Mouse (Mus musculus) induced T-regulatory cell, adult 2 months (primary cell): Measurements from ENCODE around the gene Cryba4.

Experiments used
- DNase-seq: peaks from one replicate; pipeline ENCODE4 v3.0.0-alpha.2; 2012; ENCODE audit warnings: low read depth

The Cryba4 gene

DNA sequence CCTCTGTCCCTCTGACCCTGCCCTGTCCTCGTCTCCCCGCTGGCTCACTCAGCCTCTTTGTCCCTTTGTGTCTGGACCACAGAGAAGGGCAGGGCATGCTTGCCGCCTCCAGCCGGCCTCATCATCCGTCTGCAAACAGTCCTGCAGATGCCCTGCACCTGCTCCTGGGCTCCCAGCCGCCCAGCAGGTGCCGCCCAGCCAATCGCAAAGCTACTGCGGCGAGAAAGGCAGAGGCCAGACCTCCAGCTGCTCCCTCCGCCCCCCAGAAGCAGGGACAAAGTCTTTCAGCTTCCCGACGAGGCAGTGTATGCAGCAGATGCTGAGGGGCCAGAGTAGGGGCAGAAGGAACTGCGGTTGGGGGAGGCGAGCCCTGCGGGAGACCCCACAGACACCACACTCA lies 14.9 kb downstream of the Cryba4 start:
- DNase-seq, result no peak

DNA sequence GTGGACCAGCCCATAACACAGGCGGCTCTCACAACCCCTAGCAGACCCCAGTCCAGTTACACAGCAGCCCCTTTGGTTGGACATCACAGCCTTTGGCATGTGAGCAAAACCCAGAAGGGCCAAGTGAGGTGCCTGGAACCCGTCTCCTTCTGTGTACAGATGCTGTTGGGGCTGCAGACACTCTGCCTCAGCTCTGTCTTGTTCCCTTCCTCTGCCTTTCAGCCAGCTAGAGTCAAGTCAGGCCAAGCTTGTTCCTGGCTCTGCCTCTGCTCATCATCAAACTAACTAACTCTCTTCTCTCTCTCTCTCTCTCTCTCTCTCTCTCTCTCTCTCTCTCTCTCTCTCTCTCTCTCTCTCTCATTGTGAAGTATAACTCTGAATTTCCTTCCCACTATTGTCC lies 15.7 kb downstream of the Cryba4 start:
- DNase-seq, result no peak

DNA sequence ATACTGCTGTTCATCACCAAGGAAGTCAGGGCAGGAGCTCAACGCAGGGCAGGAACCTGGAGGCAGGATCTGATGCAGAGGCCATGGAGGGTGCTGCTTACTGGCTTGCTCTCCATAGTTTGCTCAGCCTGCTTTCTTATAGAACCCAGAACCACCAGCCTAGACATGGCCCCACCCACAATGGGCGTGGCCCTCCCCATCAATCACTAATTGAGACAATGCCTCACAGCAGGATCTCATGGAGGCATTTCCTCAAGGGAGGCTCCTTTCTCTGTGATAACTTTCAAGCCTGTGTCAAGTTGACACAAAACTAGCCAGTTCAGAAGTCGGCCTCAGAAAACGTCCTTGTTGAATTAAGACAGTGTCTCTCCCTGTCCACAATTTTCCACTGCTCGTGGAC lies 16.5 kb downstream of the Cryba4 start:
- DNase-seq, result no peak

DNA sequence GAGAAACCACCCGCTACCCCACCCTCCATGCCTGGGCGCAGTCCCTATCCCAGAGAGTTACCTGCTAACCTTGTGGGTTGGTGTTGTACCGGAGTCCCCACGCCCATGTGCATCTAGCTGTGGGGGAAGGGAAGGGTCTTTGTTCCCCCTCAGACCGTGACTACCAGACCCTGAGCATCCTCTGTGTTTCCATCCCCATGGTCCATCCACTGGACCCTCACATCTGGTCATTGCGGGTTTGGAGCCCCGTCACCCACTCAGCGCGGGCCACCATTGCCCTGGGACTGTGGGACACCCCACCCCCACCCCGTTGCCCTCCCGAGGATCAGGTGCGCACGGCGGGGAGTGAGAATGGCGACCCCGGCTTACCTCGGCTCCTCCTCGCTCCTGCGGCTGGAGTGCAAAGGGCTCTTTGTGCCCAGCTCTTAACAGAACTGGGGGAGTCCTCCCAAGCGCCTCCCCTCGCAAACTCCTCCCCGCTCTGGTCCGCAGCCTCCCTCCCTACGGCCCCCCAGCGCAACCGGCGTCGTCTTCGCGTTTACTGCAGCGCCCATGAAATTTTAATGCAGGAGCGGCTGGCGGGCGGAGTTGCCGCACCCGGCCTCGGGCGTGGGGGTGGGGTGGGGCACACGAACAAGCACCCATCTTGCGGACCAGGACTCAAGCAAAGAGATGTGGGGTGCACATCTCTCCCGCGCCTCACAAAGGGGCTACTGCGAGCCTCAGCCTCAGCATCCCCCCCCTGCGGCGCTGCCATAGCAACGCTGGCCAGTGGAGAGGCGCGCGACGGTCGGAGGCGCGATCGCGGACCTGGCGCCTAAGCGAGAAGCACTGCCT lies 23.9 kb downstream of the Cryba4 start:
- no peak for DNase-seq

DNA sequence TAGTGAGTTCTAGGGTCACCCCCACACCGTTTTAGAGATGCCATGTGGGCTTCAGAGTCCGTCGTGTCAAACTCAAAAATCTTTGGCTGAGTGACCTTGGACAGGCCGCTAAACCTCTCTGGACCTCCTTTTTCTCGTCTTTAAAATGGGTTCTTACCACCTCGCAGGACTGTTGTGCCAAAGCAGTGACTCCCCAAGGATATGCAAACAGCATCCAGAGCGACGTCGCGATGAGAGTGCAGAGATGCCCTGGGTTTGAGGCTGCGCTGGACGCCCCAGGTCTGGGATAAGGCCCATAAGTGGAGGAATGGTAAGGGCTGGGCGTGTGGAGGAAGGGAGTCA lies 24.4 kb downstream of the Cryba4 start:
- no peak for DNase-seq

DNA sequence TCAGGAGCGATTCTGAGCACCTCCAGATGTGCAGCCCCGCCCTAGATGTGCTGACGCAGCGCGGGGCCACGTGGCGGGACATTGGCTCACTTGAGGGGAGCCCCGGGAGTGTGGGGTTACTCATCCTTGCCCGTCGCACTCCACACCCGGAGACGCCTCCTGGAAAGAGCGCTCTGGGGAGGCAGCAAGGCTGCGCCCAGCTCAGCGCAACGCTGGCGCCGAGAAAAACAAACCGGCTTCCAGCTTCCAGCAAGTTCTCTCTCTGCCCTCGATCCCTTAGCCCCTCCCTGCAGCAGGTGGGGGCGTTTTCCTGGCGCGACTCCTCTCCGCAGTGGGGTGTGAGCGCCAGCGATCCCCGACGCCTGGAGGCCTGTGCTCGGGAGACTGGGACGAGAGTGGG lies 25.0 kb downstream of the Cryba4 start:
- DNase-seq, result peak; percentile 54

DNA sequence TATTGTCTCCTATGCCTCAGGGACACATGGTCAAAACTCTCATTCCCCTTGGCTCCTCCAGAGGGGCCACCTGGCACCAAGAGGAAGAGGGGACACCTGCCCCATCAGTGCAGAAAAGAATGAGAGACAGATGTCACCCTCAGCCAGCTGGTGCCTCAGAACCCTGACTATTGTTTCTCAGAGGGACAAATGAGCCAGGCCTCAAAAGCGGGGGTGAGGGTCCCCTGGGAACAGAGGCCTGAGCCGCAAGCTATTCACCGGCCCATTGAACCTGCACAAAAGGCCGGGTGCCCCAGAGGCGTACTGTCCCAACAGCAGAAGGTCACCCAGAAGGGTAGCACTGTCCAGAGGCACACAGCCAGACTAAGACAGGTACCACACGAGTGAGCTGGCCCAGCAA lies 26.7 kb downstream of the Cryba4 start:
- no peak for DNase-seq

DNA sequence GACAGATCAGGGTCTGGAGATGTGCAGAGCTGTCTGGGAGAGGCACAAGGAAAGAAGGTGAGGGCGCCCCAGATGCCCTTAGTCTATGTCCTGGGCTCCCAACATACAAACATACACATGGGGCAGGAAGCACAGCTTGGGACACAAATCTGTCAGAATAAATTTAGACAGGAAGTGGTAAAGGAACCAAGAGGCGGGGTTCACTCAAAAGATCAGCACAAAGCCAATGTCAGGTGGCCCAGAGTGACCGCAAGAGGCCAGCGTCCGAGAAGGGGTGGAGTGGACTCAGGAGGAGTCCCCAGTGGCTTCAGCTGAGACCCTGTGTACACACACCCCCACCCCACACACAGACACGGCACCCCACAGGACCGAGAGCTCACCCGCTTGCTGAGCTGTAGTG lies 32.1 kb downstream of the Cryba4 start:
- DNase-seq, result peak; percentile 70

DNA sequence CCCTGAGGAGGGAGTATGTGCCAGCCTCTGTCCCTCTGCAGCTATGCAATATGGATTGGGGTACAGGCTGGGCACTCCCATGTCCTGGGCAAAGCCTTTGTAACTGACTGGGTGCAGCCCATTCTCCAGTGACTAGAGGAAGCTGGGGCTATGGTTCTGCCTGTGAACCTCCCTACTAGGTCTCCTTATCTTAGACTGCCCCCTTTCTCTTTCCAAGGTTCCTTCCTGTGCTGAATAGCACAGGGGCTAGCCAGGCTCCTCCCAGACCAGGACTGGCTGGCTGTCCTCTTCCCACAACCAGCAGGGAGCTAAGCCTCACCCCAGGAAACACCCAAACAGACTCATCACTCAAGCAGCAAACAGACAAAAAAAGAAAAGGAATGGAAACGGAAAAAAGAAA lies 32.9 kb downstream of the Cryba4 start:
- DNase-seq, result no peak

DNA sequence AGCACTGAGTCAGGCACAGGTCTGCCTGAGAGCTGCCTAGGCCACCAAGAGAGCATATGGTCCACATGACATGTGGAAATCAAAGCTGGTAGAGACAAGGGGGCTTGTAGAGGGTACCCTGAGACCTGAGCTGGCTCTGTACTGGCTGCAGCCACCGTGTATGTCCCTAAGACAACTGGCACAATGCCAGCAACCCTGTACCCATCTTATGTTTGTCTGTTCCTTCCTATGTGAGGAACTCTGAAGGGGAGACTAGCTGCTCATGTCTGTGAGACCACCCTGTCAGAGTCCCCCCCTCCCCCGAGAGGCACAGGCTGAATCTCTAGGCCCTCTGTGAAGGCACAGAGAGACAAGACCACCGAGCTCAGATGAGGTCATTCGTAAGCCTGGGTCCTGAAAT lies 33.6 kb downstream of the Cryba4 start:
- DNase-seq, result no peak

DNA sequence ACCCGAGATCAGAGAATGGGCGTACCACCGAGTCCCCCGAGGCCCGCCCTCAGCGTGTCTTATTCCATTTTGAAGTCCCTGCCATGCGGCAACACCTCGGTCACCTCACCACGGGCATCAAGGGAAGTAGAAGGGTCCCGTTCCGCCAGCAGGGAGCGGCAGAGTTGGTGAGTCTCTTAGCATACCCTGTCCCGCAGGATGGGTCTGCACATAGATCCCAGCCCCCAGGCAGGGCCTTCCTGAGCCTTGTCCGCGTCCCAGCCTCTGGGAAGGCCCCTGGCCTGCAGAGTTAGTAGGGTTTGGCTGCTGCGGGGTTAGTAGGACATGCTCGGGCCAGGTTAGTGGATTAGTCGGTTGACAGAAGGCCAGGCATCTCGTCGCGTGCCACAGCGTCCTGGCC lies 35.3 kb downstream of the Cryba4 start:
- no peak for DNase-seq

DNA sequence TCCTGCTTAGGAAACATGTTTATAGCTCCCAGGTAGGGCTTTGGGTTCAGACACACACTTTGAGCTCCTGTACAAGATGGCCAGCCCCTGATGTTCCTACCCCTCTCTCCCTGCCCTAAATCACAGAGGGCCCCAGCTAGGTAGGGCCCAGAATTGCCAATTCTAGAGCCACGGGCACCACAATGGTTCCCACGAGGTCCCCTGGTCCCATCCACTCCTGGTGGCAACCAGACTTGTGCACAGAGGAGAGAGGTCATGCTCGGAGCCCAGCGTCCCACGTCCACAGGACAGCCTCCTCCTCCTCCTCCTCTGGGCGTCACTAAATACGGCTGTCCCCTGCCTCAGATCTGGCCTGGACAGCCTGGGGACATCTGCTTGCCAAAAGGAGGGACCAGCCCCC lies 36.0 kb downstream of the Cryba4 start:
- no peak for DNase-seq

DNA sequence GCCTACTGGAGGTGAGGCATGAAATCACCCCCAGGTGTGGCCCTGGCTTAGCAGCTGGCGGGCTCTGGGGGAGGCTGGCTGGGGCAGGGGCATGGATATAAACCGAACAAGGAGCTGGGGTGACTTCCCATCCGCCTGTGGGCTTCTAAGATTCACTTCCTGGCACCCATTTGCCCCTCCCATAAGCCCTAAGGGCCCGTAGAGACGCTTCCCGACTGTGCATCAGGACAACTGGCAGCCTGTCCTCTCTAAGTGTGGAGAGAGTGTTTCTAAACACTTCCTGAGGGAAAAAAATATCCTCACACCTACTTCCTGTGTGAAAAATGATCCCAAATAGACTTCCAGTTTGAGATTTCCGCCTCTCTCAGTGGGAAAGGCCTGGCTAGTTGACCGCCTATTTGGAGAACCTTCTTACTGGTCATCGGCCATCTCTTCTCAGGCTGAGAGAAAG lies 36.5 kb downstream of the Cryba4 start:
- no peak for DNase-seq

DNA sequence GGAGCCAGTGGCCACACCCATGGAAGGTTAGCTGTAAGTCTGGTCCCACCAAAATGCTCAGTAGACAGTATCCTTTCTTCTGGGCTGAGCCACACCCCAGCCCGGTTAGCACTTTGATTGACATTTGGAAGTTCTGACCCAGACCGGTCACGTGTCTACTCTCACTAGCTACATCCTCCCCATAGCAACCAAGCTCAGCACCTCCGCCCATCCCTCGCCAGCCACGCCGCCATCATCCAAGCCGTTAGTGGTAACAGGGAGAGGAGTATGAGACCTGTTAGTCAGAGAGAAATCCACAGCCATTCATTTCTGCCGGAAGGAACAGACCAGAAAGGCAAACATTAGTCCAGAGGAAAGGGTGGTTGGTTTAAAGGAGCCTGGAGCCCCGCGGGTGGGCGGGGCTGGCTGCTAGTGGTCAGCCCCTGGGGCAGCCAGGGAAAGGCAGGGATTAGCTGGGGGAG lies 37.0 kb downstream of the Cryba4 start:
- DNase-seq, result no peak

DNA sequence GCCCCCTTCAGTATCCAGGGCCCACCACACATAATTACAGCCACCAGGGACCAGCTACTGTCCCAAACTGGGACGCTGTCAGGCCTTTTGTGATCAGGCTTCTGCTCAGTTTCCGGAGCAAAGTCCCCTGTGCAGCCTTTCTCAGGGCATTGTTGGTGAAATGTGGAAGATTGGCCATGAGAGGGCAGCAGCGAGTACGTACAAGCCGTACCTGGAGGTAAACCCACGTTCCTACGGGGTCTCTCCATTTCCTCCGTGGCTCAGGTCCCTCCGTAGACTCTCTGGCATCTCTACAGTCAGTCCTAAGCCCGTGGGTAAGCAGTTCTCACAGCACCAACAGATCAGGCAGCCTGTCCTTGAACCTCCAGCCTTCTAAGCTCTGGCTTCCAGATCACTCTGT lies 37.9 kb downstream of the Cryba4 start:
- DNase-seq, result peak; percentile 82

DNA sequence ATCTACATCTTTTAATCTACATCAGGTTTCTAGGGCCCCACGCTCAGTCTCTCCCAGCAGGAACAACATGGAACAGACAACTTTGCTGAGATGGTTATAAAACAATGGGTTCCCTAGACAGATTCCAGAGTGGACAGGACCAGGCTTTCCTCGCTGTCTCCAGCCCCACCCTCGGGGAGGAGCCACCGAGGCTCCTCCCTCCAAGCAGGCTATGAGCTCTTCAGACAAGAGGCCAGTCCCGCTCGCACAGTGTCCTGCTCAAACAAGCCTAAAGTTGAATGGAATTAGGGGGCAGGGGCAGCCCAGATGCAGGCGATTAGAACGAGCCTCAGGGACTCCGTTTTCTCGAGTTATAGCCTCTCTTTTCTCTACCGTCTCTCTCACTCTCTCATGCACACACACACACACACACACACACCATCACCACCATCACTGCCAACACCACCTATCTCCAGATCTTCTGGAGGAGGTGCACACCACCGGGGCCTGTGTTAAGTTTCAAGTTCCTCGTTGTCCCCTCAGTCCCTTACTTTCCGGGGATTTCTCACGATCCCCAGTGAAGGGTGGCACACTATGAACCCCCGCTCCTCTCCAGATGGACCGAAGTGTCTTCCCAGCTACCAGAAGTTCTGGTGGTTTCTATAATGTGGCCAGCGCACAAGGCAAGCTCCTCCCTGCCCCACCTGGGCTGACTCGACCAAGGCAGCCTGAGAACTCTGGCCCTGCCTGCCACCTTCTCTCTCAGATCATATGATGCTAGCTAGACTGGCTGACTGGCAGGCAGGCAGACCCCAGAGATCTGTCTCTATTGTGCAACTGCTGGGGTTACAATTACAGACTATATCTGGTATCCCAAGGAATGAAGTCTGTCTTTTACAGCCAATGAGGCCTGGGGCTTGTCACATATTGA lies 38.7 kb downstream of the Cryba4 start:
- no peak for DNase-seq

DNA sequence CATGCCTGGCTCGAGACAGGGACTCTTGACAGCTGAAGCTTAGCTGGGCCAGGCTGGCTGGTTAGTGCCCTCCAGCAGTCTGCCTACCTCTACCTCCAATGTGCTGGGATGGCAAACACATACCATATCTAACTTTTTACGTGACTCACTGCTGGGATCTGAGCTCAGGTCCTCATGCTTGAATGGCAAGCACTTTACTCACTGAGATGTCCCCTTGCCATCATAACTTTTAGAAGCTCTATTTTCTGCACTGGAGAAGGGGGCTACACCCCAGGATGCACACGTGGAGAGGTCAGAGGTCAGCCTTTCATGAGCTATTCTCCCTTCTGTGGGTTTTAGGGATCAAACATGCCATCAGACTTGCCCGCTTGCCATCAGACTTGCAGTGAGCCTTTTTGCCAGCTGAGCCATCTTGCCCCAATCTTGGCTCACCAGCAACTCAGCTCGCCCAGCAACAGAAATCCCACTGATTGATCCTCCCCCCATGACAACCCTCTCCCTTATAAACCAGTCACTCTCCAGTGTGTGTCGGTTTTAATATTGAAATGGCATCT lies 39.5 kb downstream of the Cryba4 start:
- DNase-seq, result peak; percentile 2

DNA sequence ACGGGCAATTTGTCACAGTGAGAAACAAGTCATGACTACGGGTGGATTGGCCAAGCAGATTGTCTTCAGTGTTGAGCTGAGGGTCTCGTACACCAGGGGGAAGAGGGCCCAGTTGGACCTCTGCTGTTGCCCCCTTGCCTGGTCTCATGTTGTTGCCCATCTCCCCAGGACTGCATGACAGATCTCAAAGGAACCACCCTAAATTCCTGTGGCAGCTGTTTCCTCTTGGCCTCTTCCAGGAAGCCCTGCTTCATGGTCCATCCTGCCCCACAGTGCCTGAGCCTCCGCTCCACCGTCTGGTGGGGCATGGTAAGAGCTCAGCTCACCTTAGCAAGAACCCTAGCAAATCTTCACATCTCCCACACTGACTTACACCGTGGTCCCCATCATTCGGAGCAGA lies 40.4 kb downstream of the Cryba4 start:
- DNase-seq, result peak; percentile 5

DNA sequence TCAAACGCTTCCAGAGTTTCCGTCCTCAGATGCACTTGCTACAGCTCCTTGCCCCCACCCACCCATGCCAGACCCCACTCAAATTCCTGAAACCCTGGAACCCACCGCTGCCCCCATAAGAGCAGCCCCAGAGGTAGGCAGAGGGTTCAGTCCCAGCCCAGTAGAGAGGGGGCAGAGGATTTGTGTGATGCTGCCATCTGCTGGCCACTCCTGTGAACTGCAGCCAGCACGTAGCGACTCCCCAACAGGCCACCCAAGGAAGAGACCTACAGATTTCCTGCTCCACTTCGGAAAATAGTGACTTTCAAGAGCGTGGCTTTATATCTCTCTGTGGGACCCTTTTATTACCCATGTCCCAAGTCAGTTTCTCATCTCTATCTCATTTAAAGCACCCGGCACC lies 42.2 kb downstream of the Cryba4 start:
- DNase-seq, result peak; percentile 79

DNA sequence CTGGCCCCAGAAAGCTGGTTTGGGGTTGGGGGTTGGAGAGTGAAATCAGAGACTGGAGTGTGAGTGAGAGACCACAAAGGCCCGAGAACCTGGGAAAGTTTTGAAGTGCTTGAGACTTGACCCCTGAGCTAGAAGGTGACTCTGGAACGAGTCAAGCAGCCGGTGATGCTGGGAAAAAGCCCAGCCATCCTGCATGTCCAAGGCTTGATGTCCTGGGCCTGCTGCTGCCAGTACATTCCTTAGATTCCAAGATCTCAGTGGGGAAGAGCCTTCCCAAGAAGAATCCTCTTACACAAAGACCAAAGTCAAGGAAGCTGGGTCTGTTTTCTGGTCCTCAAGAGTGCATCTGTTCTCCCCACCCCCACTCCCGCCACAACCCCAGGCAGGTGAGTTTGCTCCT lies 44.0 kb downstream of the Cryba4 start:
- DNase-seq, result no peak

DNA sequence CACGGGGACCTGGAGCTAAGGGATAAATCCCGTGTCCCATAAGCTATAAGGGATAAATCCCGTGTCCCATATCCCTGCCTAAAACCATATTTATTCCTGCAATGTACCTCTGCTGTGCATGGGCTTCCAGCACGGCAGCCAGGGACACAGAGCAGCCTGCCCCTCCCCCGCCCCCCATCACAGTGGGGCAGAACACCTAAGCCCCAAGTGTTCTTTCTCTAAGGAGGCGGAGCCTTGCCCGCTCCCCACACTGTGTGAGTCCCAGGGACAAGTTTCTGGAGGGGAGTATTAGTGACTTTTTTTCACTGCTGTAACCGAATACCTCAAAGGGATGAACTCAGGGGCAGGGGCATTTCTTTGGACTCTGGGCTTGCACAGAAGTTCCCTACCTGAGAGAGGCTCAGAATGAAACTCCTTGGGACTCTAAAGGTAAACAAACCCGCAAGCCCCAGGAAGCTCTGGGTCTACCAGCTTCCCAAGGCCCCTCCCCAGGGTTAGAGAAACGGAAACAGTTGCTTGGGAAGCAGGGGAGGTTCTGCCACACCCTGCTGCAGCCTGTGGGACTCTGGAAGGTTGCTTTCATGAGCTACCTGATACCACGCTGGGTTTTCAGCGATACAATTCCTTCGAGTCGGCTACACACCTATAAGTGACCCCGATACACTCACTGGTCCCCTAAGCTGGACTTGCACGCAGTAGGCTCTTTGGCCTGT lies 45.6 kb downstream of the Cryba4 start:
- DNase-seq, result no peak

DNA sequence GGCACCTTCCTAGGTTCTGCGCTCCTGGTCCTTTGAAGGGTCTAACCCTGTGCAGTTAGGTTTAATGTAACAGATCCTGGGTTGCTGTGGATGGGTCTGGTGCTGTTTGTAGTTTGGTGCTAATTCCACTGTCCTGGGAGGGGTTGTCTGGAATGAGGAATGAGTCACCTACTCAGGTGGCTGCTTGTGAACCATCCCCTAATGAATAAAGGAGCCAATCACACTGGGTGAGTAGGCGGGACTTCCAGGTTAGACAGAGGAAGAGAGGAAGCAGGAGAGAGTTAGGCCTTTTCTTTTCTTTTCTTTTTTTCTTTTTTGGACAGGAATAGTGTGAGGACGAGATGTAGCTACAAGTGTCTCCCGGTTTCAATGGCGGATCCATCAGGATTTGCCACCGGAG lies 52.7 kb downstream of the Cryba4 start:
- DNase-seq, result no peak
